Mouse (Mus musculus) heart, adult 2 months (tissue): ENCODE results near the gene Bmper. TPM values are rescaled to one million over a fixed set of nuclear protein-coding genes. Genes with fewer than 3 reads are reported as not detected.

Experiments
- DNase-seq, 2 experiments: peaks; one replicate each; pipeline ENCODE4 v3.0.0; 2021
- H3K27ac ChIP-seq: fragments of 200-600 bp; 2 replicates; pipeline ENCODE4 v1.8.1; 2022
- H3K27me3 ChIP-seq: fragments of 200-500 bp; 2 replicates; pipeline ENCODE4 v1.6.1; 2012; ENCODE audit warnings: mild to moderate bottlenecking, low read length, inconsistent platforms, mixed read lengths; ENCODE audit not compliant: control insufficient read depth, insufficient read depth
- H3K36me3 ChIP-seq: fragments of 200-500 bp; 2 replicates; pipeline ENCODE4 v1.6.1; 2012; ENCODE audit warnings: low read length, inconsistent platforms; ENCODE audit not compliant: control insufficient read depth, insufficient read depth
- H3K4me1 ChIP-seq: fragments of 200-500 bp; 2 replicates; pipeline ENCODE4 v1.6.1; 2011; ENCODE audit warnings: low read length; ENCODE audit not compliant: control insufficient read depth, insufficient read depth
- H3K4me3 ChIP-seq: fragments of 200-600 bp; 2 replicates; pipeline ENCODE4 v1.8.1; 2022
- H3K79me2 ChIP-seq: fragments of 200-500 bp; replicated peaks from 2 replicates; pipeline ENCODE4 v1.6.1; 2012; ENCODE audit warnings: mild to moderate bottlenecking, inconsistent platforms, low read length, moderate library complexity, mixed read lengths; ENCODE audit not compliant: control insufficient read depth, insufficient read depth
- H3K9ac ChIP-seq: fragments of 200-500 bp; 2 replicates; pipeline ENCODE4 v1.6.1; 2012; ENCODE audit warnings: low read depth, mild to moderate bottlenecking, control low read depth, inconsistent platforms, low read length, mixed read lengths
- CTCF ChIP-seq: fragments of 200-600 bp; IDR thresholded peaks from 2 replicates; pipeline ENCODE4 v1.8.1; 2022; ENCODE audit warnings: antibody characterized with exemption, mild to moderate bottlenecking, moderate library complexity
- EP300 ChIP-seq: fragments of 200-500 bp; IDR thresholded peaks from 2 replicates; pipeline ENCODE4 v1.6.1; 2011; ENCODE audit warnings: low read depth, low read length, control low read depth; ENCODE audit not compliant: insufficient read depth
- POLR2A ChIP-seq: fragments of 200-500 bp; IDR thresholded peaks from 2 replicates; pipeline ENCODE4 v1.6.1; 2011; ENCODE audit warnings: mild to moderate bottlenecking, low read depth, low read length, control low read depth; ENCODE audit not compliant: insufficient read depth
- WGBS: fragments of 180-500 bp; shearing (Covaris S2); methylation state at CpG from one replicate; pipeline ENCODE4 v1.1.7; 2018; 5-methylcytosine and 5-hydroxymethylcytosine counted together
- intact Hi-C: fragments of 180-260 bp; cut with DNase I; formaldehyde crosslinking; loops from one replicate; pipeline ENCODE4 v1.15.1; 2025
- polyA plus RNA-seq: library from polyadenylated mRNA; depleted of rRNA; stranded (reverse); fragments of >200 nt; gene quantifications from 2 replicates; pipeline ENCODE4 v1.2.3, GENCODE M21; 2012
- total RNA-seq, 2 experiments: library from RNA; stranded (reverse); gene quantifications; 2 replicates each; pipeline ENCODE4 v1.2.3; 2021

Bmper gene
- total and polyA plus RNA-seq, 3 experiments = 1.9 to 4.3 (median 2.6) TPM

- no peaks in the 10 kb centered on the region for H3K36me3 ChIP-seq
- no peaks in the 10 kb centered on the region for H3K4me1 ChIP-seq
- no peaks in the 10 kb centered on the region for H3K27me3 ChIP-seq
- H3K79me2 ChIP-seq = no peaks in the 10 kb centered on the region
- WGBS = 69% methylated on average over 6 of the region's 6 CpGs
- no peak overlapping the region for H3K27ac ChIP-seq
- no peak overlapping the region for H3K9ac ChIP-seq
- DNase-seq = no peak
- intact Hi-C loops = no loop called here
- no peak overlapping the region for H3K4me3 ChIP-seq
- TF ChIP-seq EP300 (no peak), POLR2A (no peak), CTCF (no peak)
These were observed 28.1 kb downstream of the Bmper start for GRCm38 (mm10) chr9:23251001-23251400.

GRCm38 (mm10) chr9:23253624-23254023, 30.7 kb downstream of the Bmper start:
- Histone ChIP-seq H3K4me1 (no peaks in the 10 kb centered on the region), H3K4me3 (no peak overlapping the region), H3K27me3 (no peaks in the 10 kb centered on the region), H3K36me3 (no peaks in the 10 kb centered on the region), H3K79me2 (no peaks in the 10 kb centered on the region), H3K27ac (no peak overlapping the region), H3K9ac (no peak overlapping the region)
- intact Hi-C loops = no loop called here
- 66% methylated on average over 6 of the region's 6 CpGs for WGBS
- TF ChIP-seq POLR2A (no peak), EP300 (no peak), CTCF (no peak)
- DNase-seq = no peak

- intact Hi-C loops = loop anchor here (5.0 kb wide), 1 partner anchor 533 kb away; no protein-coding TSS in a partner anchor
- H3K4me3 ChIP-seq = peak overlapping the region; percentile 7; the same call in 1 of the 2 replicates
These were observed 31.6 kb downstream of the Bmper start for GRCm38 (mm10) chr9:23254237-23255214.

GRCm38 (mm10) chr9:23255841-23256240, 33.0 kb downstream of the Bmper start:
- no peaks in the 10 kb centered on the region for H3K27me3 ChIP-seq
- 76% methylated on average over 2 of the region's 2 CpGs for WGBS
- no peak overlapping the region for H3K27ac ChIP-seq
- no peaks in the 10 kb centered on the region for H3K79me2 ChIP-seq
- intact Hi-C loops = loop anchor here (5.0 kb wide), 1 partner anchor 531 kb away; no protein-coding TSS in a partner anchor
- TF ChIP-seq CTCF (no peak), EP300 (no peak), POLR2A (no peak)
- H3K36me3 ChIP-seq = no peaks in the 10 kb centered on the region
- no peak overlapping the region for H3K9ac ChIP-seq
- DNase-seq = no peak
- H3K4me1 ChIP-seq = no peaks in the 10 kb centered on the region
- no peak overlapping the region for H3K4me3 ChIP-seq

More at GRCm38 (mm10) chr9:23254237-23255214, 31.6 kb downstream of the Bmper start:
- Histone ChIP-seq H3K36me3 (no peaks in the 10 kb centered on the region), H3K27me3 (no peaks in the 10 kb centered on the region), H3K79me2 (no peaks in the 10 kb centered on the region), H3K4me1 (no peaks in the 10 kb centered on the region), H3K27ac (no peak overlapping the region; the same call in 1 of the 2 replicates), H3K9ac (peak overlapping the region; percentile 38)
- peak in 1 of 2 experiments; percentile 35 for DNase-seq
- 36% methylated on average over 37 of the region's 37 CpGs for WGBS
- no peak for TF ChIP-seq EP300
- TF ChIP-seq CTCF = no peak

- Histone ChIP-seq H3K4me3 (no peak overlapping the region), H3K36me3 (no peaks in the 10 kb centered on the region), H3K79me2 (no peaks in the 10 kb centered on the region), H3K9ac (no peak overlapping the region), H3K27ac (no peak overlapping the region), H3K4me1 (no peaks in the 10 kb centered on the region), H3K27me3 (no peaks in the 10 kb centered on the region)
- TF ChIP-seq EP300 = no peak
- no peak for TF ChIP-seq POLR2A
- TF ChIP-seq CTCF = no peak
- no peak for DNase-seq
- 55% methylated on average over 2 of the region's 2 CpGs for WGBS
- intact Hi-C loops = loop anchor here (5.0 kb wide), 1 partner anchor 531 kb away; no protein-coding TSS in a partner anchor
These were observed 33.7 kb downstream of the Bmper start for GRCm38 (mm10) chr9:23256576-23256975.

- 75% methylated on average over 3 of the region's 3 CpGs for WGBS
These were observed 39.0 kb downstream of the Bmper start for GRCm38 (mm10) chr9:23261834-23262233.

More at GRCm38 (mm10) chr9:23261834-23262233, 39.0 kb downstream of the Bmper start:
- H3K79me2 ChIP-seq = no peaks in the 10 kb centered on the region
- DNase-seq = no peak
- H3K27ac ChIP-seq = no peak overlapping the region
- no peak overlapping the region for H3K4me3 ChIP-seq
- no peak overlapping the region for H3K9ac ChIP-seq
- intact Hi-C loops = no loop called here
- TF ChIP-seq POLR2A (no peak), CTCF (no peak), EP300 (no peak)
- no peaks in the 10 kb centered on the region for H3K36me3 ChIP-seq
- H3K27me3 ChIP-seq = no peaks in the 10 kb centered on the region
- no peaks in the 10 kb centered on the region for H3K4me1 ChIP-seq
